Mouse (Mus musculus) embryonic facial prominence, embryonic 10.5 days (tissue): ENCODE data around the gene Nfib. TPM values are rescaled to one million over a fixed set of nuclear protein-coding genes. Genes with fewer than 3 reads are reported as not detected.

Source experiments
- DNase-seq: peaks from one replicate; pipeline ENCODE4 v3.0.0-alpha.2; 2017; ENCODE audit warnings: low spot score
- H3K27ac ChIP-seq: fragments of 300-500 bp; sonication (generic); replicated peaks from 2 replicates; pipeline ENCODE4 v1.5.1; 2016; ENCODE audit warnings: mild to moderate bottlenecking
- H3K27me3 ChIP-seq: fragments of 300-500 bp; sonication (generic); replicated peaks from 2 replicates; pipeline ENCODE4 v1.6.1; 2016; ENCODE audit warnings: low read depth, mild to moderate bottlenecking; ENCODE audit not compliant: poor library complexity, severe bottlenecking
- H3K36me3 ChIP-seq: fragments of 300-500 bp; sonication (generic); replicated peaks from 2 replicates; pipeline ENCODE4 v1.6.1; 2016; ENCODE audit warnings: mild to moderate bottlenecking, moderate library complexity
- H3K4me1 ChIP-seq: fragments of 300-500 bp; sonication (generic); 2 replicates; pipeline ENCODE4 v1.6.1; 2016
- H3K4me3 ChIP-seq: fragments of 300-500 bp; sonication (generic); 2 replicates; pipeline ENCODE4 v1.5.1; 2016; ENCODE audit warnings: mild to moderate bottlenecking, moderate library complexity
- H3K9me3 ChIP-seq: fragments of 300-500 bp; sonication (generic); 2 replicates; pipeline ENCODE4 v1.6.1; 2016; ENCODE audit warnings: mild to moderate bottlenecking
- WGBS: fragments of 180-500 bp; shearing (Covaris S2); methylation state at CpG from one replicate; pipeline ENCODE4 v1.1.7; 2016; 5-methylcytosine and 5-hydroxymethylcytosine counted together
- polyA plus RNA-seq: library from polyadenylated mRNA; unstranded; fragments of >200 nt; fragmentation: Nextera tagmentation; extraction: Ambion mirVana; gene quantifications from 2 replicates; pipeline ENCODE4 v1.2.1, GENCODE M21; 2016

The Nfib gene
- polyA plus RNA-seq, 1 experiment from 2014 or later: 26.7 TPM

DNA sequence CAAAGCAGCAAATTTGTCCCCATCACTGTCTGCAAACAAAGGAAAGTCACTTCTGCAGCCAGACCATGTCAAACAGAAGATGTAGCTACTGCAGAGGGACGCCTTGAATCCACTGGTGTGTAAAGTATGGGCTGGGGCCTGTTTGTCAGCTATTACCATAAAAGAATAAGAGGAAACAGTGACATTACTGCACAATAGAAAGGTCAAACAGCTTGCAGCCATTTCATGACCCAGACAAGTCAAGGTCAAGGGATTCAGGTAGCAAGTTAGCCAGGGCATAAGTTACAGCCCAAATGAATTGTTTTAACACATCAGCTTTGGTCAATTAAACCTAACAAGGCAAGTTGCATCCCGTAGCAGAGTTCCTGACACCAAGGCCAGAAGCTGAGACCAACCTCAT lies 215.6 kb downstream of the Nfib start:
- peaks cover 5% of the 10 kb centered on the region; the same call in 1 of the 2 replicates for H3K9me3 ChIP-seq
- H3K36me3 ChIP-seq: peaks cover 31% of the 10 kb centered on the region
- H3K27me3 ChIP-seq: 0 out of 2 replicates have a peak, but pooled peaks cover 5% of the 10 kb centered on the region
- DNase-seq: no peak
- H3K27ac ChIP-seq: no peak overlapping the region
- 30% methylated on average over 2 of the region's 2 CpGs for WGBS
- peaks cover 27% of the 10 kb centered on the region for H3K4me1 ChIP-seq
- no peak overlapping the region for H3K4me3 ChIP-seq

DNA sequence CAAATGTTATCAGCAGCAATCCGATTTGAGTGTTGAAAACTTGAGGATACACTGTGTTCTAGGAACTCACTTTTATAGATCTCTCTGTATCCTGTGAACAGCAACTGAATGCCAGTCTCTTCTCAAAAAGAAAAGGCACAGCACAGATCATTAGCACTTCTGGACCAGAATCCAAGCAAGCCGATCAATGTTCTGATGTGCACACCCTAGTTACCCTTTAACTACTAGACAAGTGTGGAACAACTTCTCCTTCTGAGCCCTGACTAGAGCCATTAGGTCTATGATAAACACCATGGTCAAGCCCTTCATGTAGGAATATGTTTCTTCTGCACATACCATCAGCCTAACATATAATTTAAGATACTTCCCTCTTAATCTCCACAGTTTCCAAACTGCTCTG lies 219.6 kb downstream of the Nfib start:
- WGBS: 95% methylated on average over 2 of the region's 2 CpGs
- DNase-seq: no peak
- peaks cover 25% of the 10 kb centered on the region for H3K36me3 ChIP-seq

DNA sequence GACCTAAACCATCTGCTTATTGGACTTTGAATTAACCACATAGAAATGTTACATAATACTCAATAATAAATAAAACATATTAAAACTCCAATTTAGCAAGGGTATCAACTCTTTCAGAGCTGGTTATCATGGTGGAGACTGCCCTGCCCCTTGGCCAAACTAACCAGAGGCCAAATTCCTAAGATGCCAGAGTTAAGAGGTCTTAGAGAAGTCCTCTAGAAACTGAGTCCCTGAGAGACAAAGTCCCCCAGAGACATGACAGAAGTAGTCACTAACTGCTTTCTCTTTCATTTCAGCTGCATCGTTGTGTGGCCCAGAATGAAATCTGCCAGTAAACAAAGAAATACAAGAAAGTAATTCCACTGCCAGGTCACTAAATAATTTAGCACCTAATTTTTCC lies 221.7 kb downstream of the Nfib start:
- no peak overlapping the region for H3K4me3 ChIP-seq
- H3K27ac ChIP-seq: no peak overlapping the region
- no peak for DNase-seq
- H3K9me3 ChIP-seq: peaks cover 5% of the 10 kb centered on the region; the same call in 1 of the 2 replicates
- peaks cover 16% of the 10 kb centered on the region; the same call in 1 of the 2 replicates for H3K4me1 ChIP-seq
- H3K36me3 ChIP-seq: peaks cover 25% of the 10 kb centered on the region
- 17% methylated on average over 1 of the region's 1 CpGs for WGBS
- H3K27me3 ChIP-seq: no peaks in the 10 kb centered on the region

More for the DNA sequence above, 219.6 kb downstream of the Nfib start:
- H3K4me1 ChIP-seq: peaks cover 26% of the 10 kb centered on the region
- no peak overlapping the region for H3K27ac ChIP-seq
- no peaks in the 10 kb centered on the region for H3K27me3 ChIP-seq
- H3K4me3 ChIP-seq: no peak overlapping the region
- H3K9me3 ChIP-seq: peaks cover 5% of the 10 kb centered on the region; the same call in 1 of the 2 replicates

DNA sequence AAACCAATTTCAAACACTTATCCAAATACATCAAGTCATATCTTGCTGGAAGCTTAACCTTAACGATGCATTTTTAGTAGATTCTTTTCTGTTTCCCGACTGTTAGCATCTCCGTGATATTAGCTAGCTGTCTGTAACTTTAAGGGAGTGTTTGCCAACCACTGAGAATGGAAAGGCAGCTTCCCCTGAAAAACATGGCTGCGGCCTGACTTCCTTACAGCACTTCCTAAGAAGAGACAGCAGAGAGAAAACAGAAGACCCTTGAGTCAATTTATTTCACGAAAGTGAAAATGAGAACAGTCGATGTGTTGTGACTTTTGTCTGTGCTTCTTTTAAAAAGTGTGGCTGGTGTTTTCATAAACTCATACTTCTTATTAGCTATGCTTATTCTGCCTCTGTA lies 222.3 kb downstream of the Nfib start:
- H3K27me3 ChIP-seq: no peaks in the 10 kb centered on the region
- peaks cover 16% of the 10 kb centered on the region; the same call in 1 of the 2 replicates for H3K4me1 ChIP-seq
- H3K36me3 ChIP-seq: peaks cover 25% of the 10 kb centered on the region
- DNase-seq: no peak
- no peak overlapping the region for H3K4me3 ChIP-seq
- 70% methylated on average over 6 of the region's 6 CpGs for WGBS
- peaks cover 5% of the 10 kb centered on the region; the same call in 1 of the 2 replicates for H3K9me3 ChIP-seq
- H3K27ac ChIP-seq: no peak overlapping the region

DNA sequence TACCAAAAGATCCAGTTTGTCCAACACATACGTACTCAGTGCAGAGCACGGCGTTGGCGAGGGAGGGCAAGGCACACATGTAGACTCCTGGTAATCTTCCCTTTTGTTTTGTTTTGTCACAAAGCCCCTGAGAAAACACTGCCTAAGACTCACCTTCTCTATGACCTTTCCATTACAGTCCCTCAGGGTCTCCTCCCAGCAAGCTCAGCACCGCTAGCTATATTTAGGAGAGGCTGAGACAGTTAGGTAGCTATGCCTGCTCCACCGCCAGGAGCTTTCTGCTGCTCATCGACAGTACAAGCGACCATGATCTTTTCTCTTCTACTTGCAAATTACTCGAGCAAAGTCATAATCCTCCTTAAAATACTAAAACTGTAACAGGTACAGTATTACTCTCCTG lies 224.9 kb downstream of the Nfib start:
- Histone ChIP-seq H3K4me3 (no peak overlapping the region), H3K4me1 (peaks cover 26% of the 10 kb centered on the region), H3K9me3 (no peaks in the 10 kb centered on the region), H3K27ac (no peak overlapping the region), H3K27me3 (no peaks in the 10 kb centered on the region), H3K36me3 (peaks cover 1% of the 10 kb centered on the region; the same call in 1 of the 2 replicates)
- DNase-seq: no peak
- WGBS: 68% methylated on average over 9 of the region's 9 CpGs

DNA sequence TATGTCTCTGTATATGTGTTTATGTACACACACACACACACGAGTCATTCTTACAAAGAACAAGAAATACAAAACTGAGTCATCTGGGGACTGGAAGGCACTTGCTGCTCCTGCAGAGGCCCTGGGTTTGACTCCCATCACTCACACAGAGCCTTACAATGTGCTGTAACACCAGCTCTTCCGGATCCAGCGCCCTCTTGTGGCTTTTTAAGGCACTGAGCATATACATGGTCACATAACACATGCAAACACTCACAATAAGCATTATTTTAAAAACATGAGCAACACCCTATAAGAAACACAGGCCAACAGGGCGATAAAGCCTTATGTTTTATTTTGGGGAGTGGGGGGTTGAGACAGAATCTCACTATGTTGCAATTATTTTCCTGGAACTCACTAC lies 226.2 kb downstream of the Nfib start:
- Histone ChIP-seq H3K4me1 (peaks cover 30% of the 10 kb centered on the region), H3K36me3 (no peaks in the 10 kb centered on the region; the same call in 1 of the 2 replicates), H3K27ac (no peak overlapping the region), H3K4me3 (no peak overlapping the region), H3K27me3 (no peaks in the 10 kb centered on the region), H3K9me3 (no peaks in the 10 kb centered on the region)
- 73% methylated on average over 4 of the region's 4 CpGs for WGBS
- no peak for DNase-seq

DNA sequence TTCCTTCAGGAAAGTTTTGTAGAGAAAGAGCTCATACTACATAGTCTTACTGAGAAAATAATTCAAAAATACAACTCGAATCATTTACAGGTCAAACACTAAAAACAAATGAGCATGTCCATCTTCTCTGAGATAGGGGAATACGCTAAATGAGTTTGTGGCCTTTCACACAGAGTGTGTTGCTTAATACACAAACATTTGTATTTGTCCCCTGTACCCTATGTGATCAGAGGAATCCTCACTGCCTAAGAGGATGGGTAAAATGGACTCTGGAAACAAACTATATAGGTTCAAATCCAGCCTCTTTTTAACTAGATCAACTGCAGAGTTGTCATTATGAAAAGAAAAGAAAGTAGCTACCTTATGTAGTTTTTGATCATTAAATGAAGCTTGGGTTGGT lies 227.8 kb downstream of the Nfib start:
- DNase-seq: no peak
- H3K4me3 ChIP-seq: no peak overlapping the region
- no peaks in the 10 kb centered on the region for H3K9me3 ChIP-seq
- H3K4me1 ChIP-seq: peaks cover 25% of the 10 kb centered on the region
- no peaks in the 10 kb centered on the region for H3K27me3 ChIP-seq
- no peak overlapping the region for H3K27ac ChIP-seq
- 89% methylated on average over 2 of the region's 2 CpGs for WGBS
- H3K36me3 ChIP-seq: no peaks in the 10 kb centered on the region; the same call in 1 of the 2 replicates

DNA sequence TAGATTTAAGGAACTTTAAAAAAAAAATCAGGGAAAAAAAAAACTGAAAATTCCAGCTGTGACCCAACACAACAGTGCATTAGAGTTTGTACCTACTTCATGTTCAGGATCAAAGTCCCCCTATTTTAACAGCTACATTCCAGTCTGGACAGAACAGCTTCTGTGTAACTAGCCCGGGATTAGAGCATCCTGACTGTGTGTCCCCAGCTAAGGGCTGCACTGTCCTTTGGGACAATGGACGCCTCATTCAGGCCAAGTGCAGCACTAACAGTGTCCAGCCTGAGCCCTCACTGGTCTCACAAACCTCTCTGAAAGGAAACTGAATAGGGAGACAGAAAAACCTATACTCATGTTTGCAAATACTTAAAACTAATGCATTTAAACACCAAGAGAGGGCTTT lies 229.1 kb downstream of the Nfib start:
- DNase-seq: no peak
- Histone ChIP-seq H3K9me3 (no peaks in the 10 kb centered on the region), H3K36me3 (no peaks in the 10 kb centered on the region; the same call in 1 of the 2 replicates), H3K27me3 (no peaks in the 10 kb centered on the region), H3K27ac (no peak overlapping the region), H3K4me1 (peaks cover 29% of the 10 kb centered on the region), H3K4me3 (no peak overlapping the region)
- WGBS: 45% methylated on average over 2 of the region's 2 CpGs

DNA sequence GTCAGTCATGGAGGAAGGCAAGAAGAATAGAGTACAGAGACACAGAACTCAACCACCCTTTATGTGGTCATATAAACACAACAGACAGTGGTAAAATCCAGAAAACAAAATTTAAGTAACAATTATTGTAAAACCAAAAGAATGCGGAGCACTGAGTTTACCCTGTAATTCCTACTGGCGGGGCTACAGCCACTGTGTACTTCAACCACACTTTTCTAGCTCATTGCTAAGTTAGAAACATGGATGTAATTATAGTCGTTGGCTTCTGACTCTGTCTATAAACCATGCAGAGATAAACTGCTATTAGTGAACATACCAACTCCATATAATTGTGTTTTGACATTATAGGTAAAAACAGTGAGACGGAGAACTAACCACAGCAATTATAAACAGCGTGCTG lies 231.2 kb downstream of the Nfib start:
- WGBS: 61% methylated on average over 5 of the region's 5 CpGs
- Histone ChIP-seq H3K9me3 (no peaks in the 10 kb centered on the region), H3K4me1 (peaks cover 32% of the 10 kb centered on the region), H3K27me3 (no peaks in the 10 kb centered on the region), H3K4me3 (no peak overlapping the region), H3K36me3 (no peaks in the 10 kb centered on the region), H3K27ac (no peak overlapping the region)
- no peak for DNase-seq

DNA sequence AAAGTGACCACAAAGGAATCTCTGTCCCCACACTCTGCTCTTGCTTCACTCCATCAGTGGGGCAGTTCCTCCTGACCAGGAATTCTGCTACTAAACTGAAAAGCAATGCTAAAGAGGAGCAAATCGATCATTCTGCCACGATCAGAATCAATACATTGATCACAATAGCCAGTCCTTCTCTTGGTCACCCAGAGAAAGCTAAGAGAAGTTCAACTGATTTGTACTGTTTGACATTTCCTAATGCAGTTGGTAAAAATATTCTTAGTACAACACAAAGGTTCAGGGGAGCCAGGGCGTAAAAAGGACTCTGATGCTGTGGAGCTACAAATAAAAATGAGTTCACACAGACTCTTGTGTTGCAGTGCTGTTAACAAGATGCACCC lies 234.6 kb downstream of the Nfib start:
- H3K4me1 ChIP-seq: peaks cover 52% of the 10 kb centered on the region
- WGBS: 90% methylated on average over 3 of the region's 3 CpGs
- no peak for DNase-seq

DNA sequence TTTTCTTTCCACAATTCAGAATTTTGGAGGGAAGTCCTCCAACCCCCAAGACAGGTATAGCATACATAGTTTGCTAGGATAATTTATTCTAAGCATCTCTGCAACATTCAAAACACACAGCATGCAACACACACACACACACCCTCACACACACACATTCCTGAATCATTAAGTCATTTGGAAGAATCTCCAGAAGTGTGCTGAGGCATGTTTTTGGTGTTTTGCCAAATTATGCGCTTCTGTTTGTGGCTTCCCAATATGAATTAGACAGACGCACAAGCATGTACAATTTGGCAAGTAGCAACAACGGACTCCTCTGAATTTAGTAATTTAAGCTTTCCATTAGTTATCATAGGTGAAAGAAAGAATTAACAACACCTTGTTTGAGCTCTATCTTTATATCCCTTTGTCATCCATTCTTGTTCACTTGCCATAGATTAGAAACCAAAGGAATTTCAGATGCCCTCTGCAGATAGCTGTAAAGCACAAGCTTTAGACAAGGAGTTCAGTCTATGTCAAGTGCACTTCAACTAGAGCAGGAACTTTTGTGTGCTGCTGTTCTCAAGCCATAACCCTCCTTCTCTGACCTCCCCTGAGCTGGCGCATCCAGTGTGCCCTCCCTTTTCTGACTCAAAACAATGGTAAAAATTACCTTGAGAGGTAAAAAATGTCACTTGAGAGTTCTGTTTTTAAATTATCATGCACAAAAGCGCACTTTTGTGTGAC lies 235.2 kb downstream of the Nfib start:
- Histone ChIP-seq H3K27ac (no peak overlapping the region), H3K9me3 (no peaks in the 10 kb centered on the region), H3K27me3 (no peaks in the 10 kb centered on the region), H3K4me3 (no peak overlapping the region), H3K36me3 (no peaks in the 10 kb centered on the region), H3K4me1 (peaks cover 51% of the 10 kb centered on the region)
- no peak for DNase-seq
- WGBS: 86% methylated on average over 5 of the region's 5 CpGs

More for the DNA sequence above, 234.6 kb downstream of the Nfib start:
- Histone ChIP-seq H3K27me3 (no peaks in the 10 kb centered on the region), H3K36me3 (no peaks in the 10 kb centered on the region), H3K27ac (no peak overlapping the region), H3K4me3 (no peak overlapping the region), H3K9me3 (no peaks in the 10 kb centered on the region)

DNA sequence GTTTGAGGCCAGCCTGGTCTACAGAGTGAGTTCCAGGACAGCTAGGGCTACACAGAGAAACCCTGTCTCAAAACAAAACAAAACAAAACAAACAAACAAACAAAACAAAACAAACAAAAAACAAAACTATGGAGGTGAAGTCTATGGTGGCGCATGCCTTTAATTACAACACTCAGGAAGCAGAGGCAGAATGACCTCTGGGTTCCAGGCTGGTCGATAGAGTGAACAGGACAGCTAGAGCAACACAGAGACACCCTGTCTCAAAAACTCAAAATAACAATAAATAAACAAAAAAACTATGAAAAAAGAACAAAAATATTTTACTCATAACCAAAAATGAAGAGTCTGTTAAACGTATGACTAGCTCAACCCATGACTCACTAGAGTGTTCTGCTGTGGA lies 236.6 kb downstream of the Nfib start:
- Histone ChIP-seq H3K36me3 (no peaks in the 10 kb centered on the region), H3K27me3 (no peaks in the 10 kb centered on the region), H3K27ac (no peak overlapping the region), H3K4me1 (peaks cover 48% of the 10 kb centered on the region), H3K9me3 (no peaks in the 10 kb centered on the region), H3K4me3 (no peak overlapping the region)
- 77% methylated on average over 3 of the region's 3 CpGs for WGBS
- no peak for DNase-seq

DNA sequence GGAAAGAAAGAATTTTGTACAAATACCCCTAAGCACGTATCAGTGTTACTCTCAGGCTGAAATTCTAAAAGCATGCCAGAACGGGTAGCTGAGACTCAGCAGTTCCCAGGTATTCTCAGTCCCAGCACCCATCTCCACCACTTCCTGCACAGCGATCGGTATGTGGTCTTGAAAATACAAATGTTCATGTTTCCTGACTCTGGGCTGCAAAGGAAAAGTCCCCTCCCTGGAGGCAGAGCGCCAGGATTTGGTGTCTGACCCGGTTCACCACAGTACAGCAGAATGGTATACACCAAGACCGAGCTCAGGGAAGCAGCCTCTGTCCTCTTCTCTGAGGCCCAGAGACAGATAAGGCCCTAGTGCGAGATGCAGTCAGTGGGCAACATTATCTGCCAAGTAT lies 238.8 kb downstream of the Nfib start:
- Histone ChIP-seq H3K27ac (no peak overlapping the region; the same call in 1 of the 2 replicates), H3K27me3 (no peaks in the 10 kb centered on the region), H3K4me1 (peaks cover 58% of the 10 kb centered on the region), H3K9me3 (no peaks in the 10 kb centered on the region), H3K36me3 (no peaks in the 10 kb centered on the region), H3K4me3 (no peak overlapping the region)
- no peak for DNase-seq
- 64% methylated on average over 8 of the region's 8 CpGs for WGBS
